Mouse (Mus musculus) hindbrain, embryonic 10.5 days (tissue): ENCODE results near the gene Gm21954. TPM values are rescaled to one million over a fixed set of nuclear protein-coding genes. Genes with fewer than 3 reads are reported as not detected.

ENCODE experiments used
- DNase-seq: peaks from one replicate; pipeline ENCODE4 v3.0.0-alpha.2; 2017; ENCODE audit warnings: low spot score
- H3K27ac ChIP-seq: fragments of 300-500 bp; sonication (generic); 2 replicates; pipeline ENCODE4 v1.5.1; 2016; ENCODE audit warnings: mild to moderate bottlenecking, moderate library complexity
- H3K27me3 ChIP-seq: fragments of 300-500 bp; sonication (generic); 2 replicates; pipeline ENCODE4 v1.6.1; 2016; ENCODE audit warnings: mild to moderate bottlenecking; ENCODE audit not compliant: poor library complexity, insufficient read depth, severe bottlenecking
- H3K36me3 ChIP-seq: fragments of 300-500 bp; sonication (generic); 2 replicates; pipeline ENCODE4 v1.6.1; 2016; ENCODE audit warnings: mild to moderate bottlenecking, moderate library complexity
- H3K4me1 ChIP-seq: fragments of 300-500 bp; sonication (generic); replicated peaks from 2 replicates; pipeline ENCODE4 v1.6.1; 2016; ENCODE audit warnings: mild to moderate bottlenecking
- H3K4me3 ChIP-seq: fragments of 300-500 bp; sonication (generic); 2 replicates; pipeline ENCODE4 v1.5.1; 2016; ENCODE audit warnings: mild to moderate bottlenecking, moderate library complexity
- H3K9me3 ChIP-seq: fragments of 300-500 bp; sonication (generic); 2 replicates; pipeline ENCODE4 v1.6.1; 2016; ENCODE audit warnings: mild to moderate bottlenecking, moderate library complexity
- WGBS: fragments of 180-500 bp; shearing (Covaris S2); methylation state at CpG from one replicate; pipeline ENCODE4 v1.1.7; 2016; 5-methylcytosine and 5-hydroxymethylcytosine counted together
- polyA plus RNA-seq: library from polyadenylated mRNA; unstranded; fragments of >200 nt; fragmentation: Nextera tagmentation; extraction: Ambion mirVana; gene quantifications from 2 replicates; pipeline ENCODE4 v1.2.1, GENCODE M21; 2016

The Gm21954 gene
- polyA plus RNA-seq, 1 experiment from 2014 or later: not detected

DNA sequence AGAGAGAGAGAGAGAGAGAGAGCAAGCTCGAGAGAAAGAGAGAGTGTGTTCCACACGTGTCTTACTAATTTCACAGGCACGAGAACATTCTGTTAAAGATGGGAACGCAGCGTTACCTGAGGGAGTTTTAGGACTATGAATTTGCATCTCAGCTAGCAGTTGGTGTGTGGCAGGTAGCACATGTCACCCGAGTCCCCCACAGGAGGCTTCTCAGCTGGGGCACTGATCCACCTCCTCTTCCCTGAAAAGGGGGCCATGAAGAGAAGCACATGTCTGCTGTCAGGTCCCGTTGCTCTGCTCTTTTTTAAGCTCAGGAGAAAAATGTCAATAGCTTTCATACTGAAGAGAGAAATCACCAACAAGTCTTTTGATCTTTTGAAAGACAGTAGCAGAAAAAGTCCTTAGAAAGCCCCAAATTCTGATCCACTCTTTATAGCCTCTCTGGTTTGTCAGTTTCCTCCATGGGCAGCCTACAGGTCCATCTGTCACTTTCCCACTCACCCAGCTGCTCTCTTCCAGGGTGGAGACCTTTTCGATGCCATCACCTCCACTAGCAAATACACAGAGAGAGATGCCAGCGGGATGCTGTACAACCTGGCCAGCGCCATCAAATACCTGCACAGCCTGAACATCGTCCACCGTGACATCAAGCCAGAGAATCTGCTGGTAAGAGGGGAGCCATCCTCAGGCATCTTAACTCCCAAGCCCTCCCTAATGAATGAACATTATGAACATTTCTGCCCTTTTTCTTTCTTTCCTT is 17.4 kb upstream of the Gm21954 start:
- no peaks in the 10 kb centered on the region for H3K27me3 ChIP-seq
- 0 out of 2 replicates have a peak, but pooled peaks cover 4% of the 10 kb centered on the region for H3K4me1 ChIP-seq
- H3K27ac ChIP-seq: no peak overlapping the region
- no peak for DNase-seq
- H3K36me3 ChIP-seq: peaks cover 15% of the 10 kb centered on the region
- WGBS: 79% methylated on average over 12 of the region's 12 CpGs
- H3K4me3 ChIP-seq: no peak overlapping the region
- H3K9me3 ChIP-seq: no peaks in the 10 kb centered on the region

DNA sequence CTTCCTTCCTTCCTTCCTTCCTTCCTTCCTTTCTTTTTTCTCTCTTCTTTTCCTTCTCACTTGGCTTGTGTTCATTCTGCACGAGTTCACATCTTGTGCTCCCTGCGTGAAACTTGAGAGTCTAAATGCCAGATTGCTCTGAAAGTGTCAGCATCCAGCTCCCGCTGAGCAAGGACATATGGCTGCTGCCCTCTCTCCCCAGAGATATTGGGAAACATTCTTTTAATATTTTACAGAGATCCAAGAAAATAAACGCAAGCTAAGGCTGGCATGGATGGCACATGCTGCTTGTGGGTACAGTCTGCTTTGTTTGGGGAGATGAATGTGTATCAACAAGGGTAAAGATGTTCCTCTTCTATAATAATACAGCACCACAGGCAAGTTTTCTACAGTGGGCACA is 11.3 kb upstream of the Gm21954 start:
- 54% methylated on average over 4 of the region's 4 CpGs for WGBS
- H3K27me3 ChIP-seq: no peaks in the 10 kb centered on the region

DNA sequence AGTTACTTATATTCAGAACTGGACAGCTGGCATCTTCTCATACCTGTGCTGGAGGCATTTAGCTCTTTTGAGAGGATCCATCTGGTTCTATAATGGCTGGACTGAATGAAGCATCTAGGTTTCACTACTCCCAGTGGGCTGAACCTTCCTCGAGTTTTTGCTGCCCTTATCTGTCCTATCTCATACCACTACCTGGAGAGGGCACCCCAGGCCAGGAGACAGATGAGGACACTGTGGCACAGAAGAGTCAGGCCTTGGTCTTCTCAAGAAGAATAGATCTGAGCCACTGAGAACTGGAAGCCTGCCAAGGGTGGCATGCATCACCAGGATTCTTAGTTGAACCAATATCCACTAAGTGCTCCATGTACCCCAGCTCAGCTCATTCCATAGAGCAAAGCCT is 9.1 kb upstream of the Gm21954 start:
- Histone ChIP-seq H3K9me3 (no peaks in the 10 kb centered on the region), H3K27me3 (no peaks in the 10 kb centered on the region), H3K27ac (no peak overlapping the region), H3K36me3 (no peaks in the 10 kb centered on the region), H3K4me3 (no peak overlapping the region), H3K4me1 (peaks cover 6% of the 10 kb centered on the region)
- no peak for DNase-seq
- whole genome bisulfite sequencing: 85% methylated on average over 1 of the region's 1 CpGs

More for the DNA sequence above, 11.3 kb upstream of the Gm21954 start:
- peaks cover 6% of the 10 kb centered on the region for H3K4me1 ChIP-seq
- H3K9me3 ChIP-seq: no peaks in the 10 kb centered on the region
- H3K4me3 ChIP-seq: no peak overlapping the region
- DNase-seq: peak; percentile 11
- H3K36me3 ChIP-seq: peaks cover 7% of the 10 kb centered on the region
- no peak overlapping the region for H3K27ac ChIP-seq

DNA sequence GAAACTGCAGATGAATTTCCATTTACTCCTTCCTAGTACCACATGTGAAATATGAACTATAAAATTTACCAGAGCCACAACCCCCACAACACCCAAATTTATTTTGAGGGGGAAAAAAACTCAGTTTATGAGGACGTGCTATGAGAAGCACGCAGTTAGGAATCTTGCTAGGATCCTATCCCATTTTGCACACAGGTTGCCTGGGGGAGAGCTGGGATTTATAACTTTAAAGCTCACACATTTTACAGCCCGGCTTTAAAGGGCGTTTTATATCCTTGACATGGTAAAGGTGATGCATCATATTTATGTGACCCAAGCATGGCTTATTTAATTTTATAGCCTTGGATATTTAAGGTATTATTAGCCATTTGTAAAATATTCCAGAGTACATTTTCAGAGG is 7.3 kb upstream of the Gm21954 start:
- Histone ChIP-seq H3K4me3 (no peak overlapping the region), H3K27ac (no peak overlapping the region), H3K27me3 (no peaks in the 10 kb centered on the region), H3K9me3 (no peaks in the 10 kb centered on the region), H3K4me1 (peaks cover 6% of the 10 kb centered on the region), H3K36me3 (no peaks in the 10 kb centered on the region)
- 91% methylated on average over 4 of the region's 4 CpGs for WGBS
- DNase-seq: no peak

DNA sequence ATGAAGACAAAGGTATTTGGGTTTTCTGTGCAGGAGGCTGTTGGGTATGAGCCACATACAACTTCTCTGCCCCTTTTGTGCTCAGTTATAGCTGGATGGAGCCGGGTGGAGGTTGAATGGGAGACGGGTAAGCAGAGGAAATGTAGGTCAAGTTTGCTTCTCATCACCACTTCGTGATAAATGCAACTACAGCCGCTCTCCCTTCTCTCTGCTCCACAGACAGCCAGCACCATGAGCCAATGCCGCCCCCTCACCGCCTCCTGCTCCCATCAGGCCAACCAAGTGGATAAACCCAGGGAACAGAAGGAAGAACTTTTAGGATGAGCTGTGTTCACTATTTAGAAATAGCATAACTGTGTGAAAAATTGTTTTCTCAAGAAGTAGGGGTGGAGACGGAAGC is 4.7 kb upstream of the Gm21954 start:
- WGBS: 89% methylated on average over 7 of the region's 7 CpGs
- Histone ChIP-seq H3K36me3 (no peaks in the 10 kb centered on the region), H3K27me3 (no peaks in the 10 kb centered on the region), H3K27ac (no peak overlapping the region), H3K9me3 (no peaks in the 10 kb centered on the region), H3K4me1 (peaks cover 3% of the 10 kb centered on the region; the same call in 1 of the 2 replicates), H3K4me3 (no peak overlapping the region)
- DNase-seq: no peak

DNA sequence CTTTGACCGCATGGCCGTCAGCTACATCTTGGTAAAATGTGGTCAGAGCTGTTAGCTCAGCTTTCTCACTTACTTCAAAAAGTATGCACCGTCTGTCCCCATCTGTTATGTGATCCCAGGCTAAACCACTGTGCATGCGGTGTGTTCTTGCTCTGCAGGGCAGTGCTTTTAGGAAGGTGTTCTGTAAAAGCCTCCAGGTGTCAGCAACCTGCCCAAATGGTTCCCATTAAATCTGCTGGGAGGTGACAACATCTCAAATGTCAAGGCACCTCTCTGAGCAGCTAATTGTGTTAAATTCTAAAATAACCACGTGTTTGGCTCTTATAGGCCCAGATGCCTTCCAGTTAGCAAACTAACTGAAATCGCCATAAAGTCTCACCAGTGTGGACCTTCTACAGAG is 1.1 kb upstream of the Gm21954 start:
- DNase-seq: no peak
- no peaks in the 10 kb centered on the region for H3K27me3 ChIP-seq
- no peaks in the 10 kb centered on the region for H3K36me3 ChIP-seq
- H3K9me3 ChIP-seq: no peaks in the 10 kb centered on the region
- no peak overlapping the region for H3K4me3 ChIP-seq
- H3K27ac ChIP-seq: no peak overlapping the region
- 68% methylated on average over 6 of the region's 6 CpGs for WGBS
- H3K4me1 ChIP-seq: no peaks in the 10 kb centered on the region; the same call in 1 of the 2 replicates

DNA sequence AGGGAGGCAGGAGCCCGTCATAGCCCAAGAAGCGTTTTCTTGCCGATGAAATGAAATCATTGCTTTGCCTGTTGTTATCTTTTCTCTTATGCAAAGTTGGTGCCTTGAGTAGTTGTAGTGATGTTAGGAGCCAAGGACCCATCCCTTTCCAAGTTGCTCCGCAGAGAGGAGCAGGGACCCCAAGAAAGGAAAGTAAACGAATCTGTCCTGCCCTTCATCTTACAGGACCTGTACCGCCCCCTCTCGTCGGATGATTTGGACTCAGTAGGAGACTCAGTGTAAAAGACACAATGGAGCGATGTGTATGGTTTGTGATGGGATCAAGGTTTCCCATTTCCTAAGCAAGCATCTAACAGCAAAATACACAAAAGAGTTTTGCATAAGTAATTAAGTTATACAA is 5.7 kb downstream of the Gm21954 start:
- Histone ChIP-seq H3K27me3 (no peaks in the 10 kb centered on the region), H3K4me1 (peaks cover 10% of the 10 kb centered on the region), H3K9me3 (no peaks in the 10 kb centered on the region), H3K4me3 (no peak overlapping the region), H3K27ac (no peak overlapping the region), H3K36me3 (no peaks in the 10 kb centered on the region)
- no peak for DNase-seq
- 66% methylated on average over 9 of the region's 9 CpGs for WGBS

DNA sequence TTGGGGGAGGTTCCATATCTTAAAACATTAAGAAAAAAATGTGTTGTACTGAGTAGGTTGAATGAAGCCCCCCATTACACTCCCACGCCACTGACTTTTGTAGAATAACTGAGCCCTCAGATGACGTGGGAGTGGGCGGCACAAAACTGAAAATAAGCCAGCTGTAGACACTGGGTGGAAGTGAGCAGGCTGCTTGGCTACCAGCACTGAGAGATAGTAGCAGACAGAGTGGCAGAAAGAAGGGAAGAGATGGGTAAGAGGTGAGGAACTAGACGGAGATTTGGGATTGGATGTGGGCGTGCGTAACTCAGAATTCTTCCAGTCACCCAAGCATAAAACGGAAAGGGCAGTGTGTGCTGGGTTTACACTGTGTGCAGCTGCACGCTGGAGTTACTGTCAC is 6.2 kb downstream of the Gm21954 start:
- DNase-seq: no peak
- WGBS: 81% methylated on average over 8 of the region's 8 CpGs

DNA sequence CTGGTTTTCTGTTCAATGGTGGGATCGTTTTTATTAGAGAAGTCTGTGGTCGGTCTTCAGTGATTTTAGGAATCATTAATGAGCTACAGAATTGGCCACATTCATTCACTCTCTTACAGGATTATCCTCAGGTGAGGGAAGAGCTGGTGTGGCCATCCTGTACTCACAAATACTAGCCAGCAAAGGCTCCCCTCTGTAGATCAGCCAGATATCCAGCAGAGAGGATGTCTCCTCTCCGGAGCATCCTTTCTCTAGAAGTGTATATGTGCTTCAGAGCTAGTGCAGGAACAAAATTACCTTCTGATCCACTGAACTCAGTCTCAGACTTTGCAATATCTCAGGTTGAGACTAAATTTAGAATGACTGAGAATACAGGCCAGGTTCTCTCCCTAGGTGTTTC is 7.8 kb downstream of the Gm21954 start:
- Histone ChIP-seq H3K4me1 (peaks cover 16% of the 10 kb centered on the region), H3K27ac (no peak overlapping the region), H3K4me3 (no peak overlapping the region), H3K27me3 (no peaks in the 10 kb centered on the region), H3K36me3 (0 out of 2 replicates have a peak, but pooled peaks cover 4% of the 10 kb centered on the region), H3K9me3 (no peaks in the 10 kb centered on the region)
- no peak for DNase-seq
- 72% methylated on average over 3 of the region's 3 CpGs for WGBS

More for the DNA sequence above, 6.2 kb downstream of the Gm21954 start:
- no peaks in the 10 kb centered on the region for H3K36me3 ChIP-seq
- no peak overlapping the region for H3K4me3 ChIP-seq
- H3K27ac ChIP-seq: no peak overlapping the region
- H3K4me1 ChIP-seq: peaks cover 16% of the 10 kb centered on the region
- H3K27me3 ChIP-seq: no peaks in the 10 kb centered on the region
- no peaks in the 10 kb centered on the region for H3K9me3 ChIP-seq

DNA sequence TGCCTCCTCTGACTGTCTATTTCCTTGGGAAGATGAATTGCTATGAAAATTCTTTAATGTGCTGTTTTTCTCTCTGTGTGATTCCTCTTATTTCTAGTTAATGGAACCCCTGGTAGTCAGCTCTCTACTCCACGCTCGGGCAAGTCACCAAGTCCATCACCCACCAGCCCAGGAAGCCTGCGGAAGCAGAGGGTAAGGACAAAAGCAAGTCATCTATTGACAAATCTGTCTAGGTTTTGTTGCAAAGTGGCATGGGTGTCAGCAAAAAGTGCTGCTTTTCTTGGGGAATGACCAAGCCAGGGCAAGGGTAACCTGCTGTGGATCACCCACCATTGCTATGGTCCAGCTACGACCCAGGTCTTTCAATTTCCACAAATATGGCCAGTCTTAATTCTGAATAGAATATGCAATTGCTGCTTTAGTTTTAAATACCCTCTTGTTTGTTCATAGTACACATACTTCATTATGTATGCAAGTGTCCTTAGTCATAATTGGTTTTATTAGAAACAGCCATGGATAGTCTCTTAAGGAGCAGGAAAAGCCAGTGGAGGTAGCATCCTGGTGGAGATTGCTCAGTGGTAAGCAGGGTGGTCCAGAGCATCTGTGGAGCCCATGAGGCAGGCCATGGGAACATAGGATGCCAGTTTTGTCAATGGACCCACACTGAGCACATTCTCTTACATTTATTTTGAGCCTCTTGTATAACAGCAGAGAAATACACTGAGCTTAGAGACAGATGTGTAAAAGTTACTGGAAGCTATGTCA is 8.9 kb downstream of the Gm21954 start:
- Histone ChIP-seq H3K4me3 (no peak overlapping the region), H3K27me3 (no peaks in the 10 kb centered on the region), H3K4me1 (peaks cover 16% of the 10 kb centered on the region), H3K27ac (no peak overlapping the region), H3K36me3 (0 out of 2 replicates have a peak, but pooled peaks cover 4% of the 10 kb centered on the region), H3K9me3 (no peaks in the 10 kb centered on the region)
- DNase-seq: no peak
- WGBS: 89% methylated on average over 4 of the region's 4 CpGs

DNA sequence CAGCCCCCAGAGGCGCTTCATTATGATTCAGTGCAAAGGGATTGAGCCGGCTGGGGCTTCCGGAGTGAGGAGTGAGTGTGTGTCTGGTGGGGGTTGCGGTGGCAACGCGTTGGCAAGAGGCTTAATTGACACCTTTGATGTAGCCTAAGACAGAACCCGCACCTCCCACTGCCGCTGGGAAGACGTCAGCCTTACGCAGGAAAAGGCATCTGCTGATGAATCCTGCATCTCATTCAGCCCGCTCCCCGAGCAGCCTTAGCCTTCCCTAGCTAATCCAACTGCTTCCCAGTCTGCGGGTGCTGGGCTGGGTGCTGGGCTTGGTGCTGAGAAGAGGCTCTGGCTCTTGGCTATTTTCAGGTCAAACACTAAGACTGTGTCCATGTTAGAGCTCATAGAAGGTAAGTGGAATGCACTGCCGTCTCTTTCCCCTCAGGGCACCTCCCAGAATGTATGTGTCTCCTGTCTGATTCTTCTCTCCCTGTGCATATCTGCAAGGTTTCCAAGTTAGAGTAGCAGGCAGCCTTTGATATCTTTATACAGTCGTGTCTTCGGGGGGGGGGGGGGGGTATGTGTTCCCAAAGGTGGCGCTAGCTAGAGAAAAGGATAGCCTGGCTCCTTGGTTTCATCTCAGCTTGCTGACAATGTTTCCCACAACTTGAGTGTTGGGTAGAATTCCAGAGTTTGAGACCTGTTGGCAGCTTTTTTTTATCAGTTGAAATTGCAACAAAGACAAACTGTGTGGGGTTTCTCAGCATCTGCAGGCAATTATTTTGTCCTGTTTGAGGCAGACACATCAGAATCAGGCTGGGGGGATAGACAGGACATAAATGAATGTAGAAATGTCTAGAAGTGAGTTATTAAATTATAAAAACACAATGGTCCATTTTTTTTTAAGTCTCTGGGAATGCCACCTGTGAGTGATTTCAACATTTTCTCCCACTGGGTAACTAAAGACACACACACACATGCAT is 10.0 kb downstream of the Gm21954 start:
- WGBS: 1% methylated on average over 17 of the region's 17 CpGs
- no peaks in the 10 kb centered on the region for H3K9me3 ChIP-seq
- DNase-seq: peak; percentile 70
- H3K36me3 ChIP-seq: 0 out of 2 replicates have a peak, but pooled peaks cover 4% of the 10 kb centered on the region
- no peaks in the 10 kb centered on the region for H3K27me3 ChIP-seq
- peaks cover 16% of the 10 kb centered on the region for H3K4me1 ChIP-seq
- peak overlapping the region; percentile 83 for H3K27ac ChIP-seq
- peak overlapping the region; percentile 45 for H3K4me3 ChIP-seq

DNA sequence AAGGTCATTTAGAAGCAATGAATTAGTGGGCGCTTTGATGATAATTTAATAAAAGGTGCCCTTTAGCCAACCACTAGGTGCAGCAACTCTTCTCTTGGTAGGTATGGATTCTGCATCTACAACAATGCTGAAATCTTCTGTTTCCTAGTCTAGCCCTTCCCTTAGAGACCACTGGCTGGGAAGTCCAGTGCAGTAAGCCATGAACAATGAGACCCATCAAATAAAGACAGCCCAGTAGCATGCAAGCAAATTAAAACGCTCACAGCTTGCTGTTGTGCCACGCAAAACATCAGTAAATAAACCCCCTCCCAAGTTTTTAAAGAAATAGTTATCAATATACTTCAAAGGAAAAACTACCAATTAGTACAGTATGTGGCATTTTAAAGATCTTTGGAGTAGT is 10.9 kb downstream of the Gm21954 start:
- peak overlapping the region; percentile 45 for H3K4me3 ChIP-seq
- WGBS: 55% methylated on average over 3 of the region's 3 CpGs

More for the DNA sequence above, 10.9 kb downstream of the Gm21954 start:
- Histone ChIP-seq H3K4me1 (peaks cover 16% of the 10 kb centered on the region), H3K36me3 (0 out of 2 replicates have a peak, but pooled peaks cover 4% of the 10 kb centered on the region), H3K9me3 (no peaks in the 10 kb centered on the region), H3K27ac (no peak overlapping the region), H3K27me3 (no peaks in the 10 kb centered on the region)
- DNase-seq: no peak
